Mouse (Mus musculus): ENCODE results near the gene Phlpp1. TPM values are rescaled to one million over a fixed set of nuclear protein-coding genes. Genes with fewer than 3 reads are reported as not detected.

Gene Phlpp1
- total RNA-seq, 2 experiments from 2014 or later: 49.7 to 51.1 TPM

DNA sequence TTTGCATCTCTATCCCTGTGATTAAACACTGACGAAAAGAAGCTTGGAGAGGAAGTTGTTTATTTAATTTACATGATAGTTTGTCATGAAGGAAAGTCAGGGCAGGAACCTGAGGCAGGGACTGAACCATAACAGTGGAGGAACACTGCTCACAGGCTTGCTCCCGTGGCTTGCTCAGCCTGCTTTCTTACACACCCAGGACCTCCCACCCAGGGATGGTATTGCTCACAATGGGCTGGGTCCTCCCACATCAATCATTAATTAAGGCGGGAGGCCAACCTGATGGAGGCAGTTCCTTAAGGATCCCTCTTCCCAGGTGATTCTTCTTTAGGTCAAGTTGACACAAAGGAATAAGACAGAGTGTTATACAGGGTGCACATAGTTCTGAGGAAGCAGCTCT lies 19.1 kb downstream of the Phlpp1 start:
- intact Hi-C loops (cut with DNase I): no loop called here

DNA sequence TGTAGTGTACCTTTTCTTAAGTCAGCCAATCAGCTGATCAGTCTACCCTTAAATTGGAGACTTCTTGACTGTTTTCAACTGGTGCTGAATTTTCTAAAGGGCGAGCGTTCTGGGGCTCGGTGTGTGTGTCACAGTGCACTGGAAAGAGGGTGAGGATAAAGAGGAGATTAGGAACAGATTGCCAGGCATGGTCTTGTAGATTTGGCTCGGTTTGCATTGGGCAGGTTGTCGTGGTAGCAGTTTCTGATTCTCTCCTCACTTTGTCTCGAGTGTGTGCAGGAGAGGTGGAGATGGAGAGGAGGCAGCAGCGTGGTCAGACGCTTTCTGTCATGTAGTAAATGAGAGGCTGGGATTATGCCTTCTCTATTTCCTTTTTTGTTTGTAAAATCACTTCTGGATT lies 20.3 kb downstream of the Phlpp1 start:
- intact Hi-C loops (cut with DNase I): no loop called here
- DNase-seq: no peak

More for the DNA sequence above, 19.1 kb downstream of the Phlpp1 start:
- DNase-seq: no peak

DNA sequence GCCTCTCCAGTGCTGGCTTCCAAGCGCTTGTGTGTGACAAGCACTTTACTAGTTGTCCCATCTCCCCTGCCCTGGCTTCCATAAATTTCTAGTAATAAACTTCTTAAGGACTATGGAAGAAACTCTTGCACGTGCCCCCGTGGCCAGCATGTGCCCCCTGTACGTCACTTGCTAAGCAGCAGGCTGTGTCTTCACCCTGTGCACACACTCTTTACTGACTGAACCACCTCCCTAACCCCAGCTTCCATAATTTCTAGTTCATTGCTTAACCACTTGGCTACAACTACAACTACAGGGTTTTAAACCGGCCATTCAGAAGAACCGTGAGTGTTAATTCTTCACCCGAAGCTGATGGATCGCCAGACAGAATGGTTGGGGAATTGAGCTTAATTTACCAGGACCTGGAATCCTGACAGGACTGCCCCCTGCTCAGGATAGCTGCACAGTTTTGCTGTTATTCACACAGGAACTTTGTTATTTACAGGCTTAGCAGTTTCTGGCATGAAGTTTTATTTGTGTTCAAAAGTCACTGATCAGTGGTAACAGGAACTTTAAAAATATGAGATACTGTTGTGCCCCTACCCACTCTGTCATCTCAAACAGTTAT lies 21.4 kb downstream of the Phlpp1 start:
- DNase-seq: no peak
- intact Hi-C loops (cut with DNase I): no loop called here

DNA sequence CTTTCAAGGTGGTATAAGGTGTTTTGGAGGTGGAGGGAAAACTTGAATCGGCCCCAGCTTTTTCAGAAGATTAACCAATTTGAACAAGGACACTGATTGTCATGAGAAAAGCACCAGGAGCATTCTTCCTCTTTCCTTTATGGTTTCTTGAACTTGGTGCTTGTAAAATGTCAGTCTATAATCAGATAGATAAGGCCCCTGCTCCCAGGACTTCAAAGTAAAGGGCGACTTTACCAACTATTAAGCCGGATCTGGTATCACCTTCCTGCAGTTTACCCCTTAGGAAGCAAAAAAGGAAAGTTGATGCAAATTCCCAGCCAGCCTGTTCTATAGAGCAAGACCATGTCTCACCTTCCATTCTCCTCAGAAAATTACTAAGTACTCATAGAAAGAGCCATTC lies 21.9 kb downstream of the Phlpp1 start:
- no peak for DNase-seq
- intact Hi-C loops (cut with DNase I): no loop called here

DNA sequence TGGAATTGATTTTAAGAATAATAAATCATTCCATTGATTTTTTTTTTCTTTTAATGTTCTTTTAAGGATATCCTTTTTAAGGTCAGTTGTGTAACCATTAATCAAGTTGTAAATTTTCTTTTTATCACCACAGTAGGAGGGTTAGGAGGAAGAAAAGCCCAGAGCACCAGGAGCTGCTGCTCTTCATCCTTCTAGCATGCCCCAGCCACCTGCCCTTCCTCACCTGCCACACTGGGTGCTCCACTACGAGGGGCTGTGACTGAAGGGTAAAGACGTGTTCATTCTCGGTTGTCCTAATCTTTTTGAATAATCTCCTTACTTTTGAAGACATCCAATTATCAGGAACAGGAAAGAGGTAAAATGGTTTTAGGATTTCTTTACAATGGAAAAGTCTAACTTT lies 22.7 kb downstream of the Phlpp1 start:
- intact Hi-C loops (cut with DNase I): no loop called here
- DNase-seq: no peak

DNA sequence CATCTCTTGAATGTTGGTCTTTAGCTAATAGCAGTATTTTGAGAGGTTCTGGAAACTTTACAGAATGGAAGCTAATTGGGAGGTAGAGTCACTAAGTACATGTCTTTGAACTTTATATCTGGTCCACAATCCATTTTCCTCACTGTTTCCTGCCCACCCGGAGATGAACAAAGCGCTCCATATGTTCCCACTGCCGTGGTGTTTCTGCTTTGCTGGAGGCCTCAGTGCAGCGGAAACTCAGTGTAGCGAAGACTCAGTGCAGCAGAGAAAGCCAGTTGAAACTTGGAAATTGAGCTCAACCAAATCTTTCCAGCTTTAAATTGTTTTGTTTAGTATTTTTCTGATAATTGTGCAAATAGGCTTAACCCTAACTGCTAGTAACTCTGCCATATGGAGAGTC lies 26.4 kb downstream of the Phlpp1 start:
- DNase-seq: no peak
- intact Hi-C loops (cut with DNase I): no loop called here

DNA sequence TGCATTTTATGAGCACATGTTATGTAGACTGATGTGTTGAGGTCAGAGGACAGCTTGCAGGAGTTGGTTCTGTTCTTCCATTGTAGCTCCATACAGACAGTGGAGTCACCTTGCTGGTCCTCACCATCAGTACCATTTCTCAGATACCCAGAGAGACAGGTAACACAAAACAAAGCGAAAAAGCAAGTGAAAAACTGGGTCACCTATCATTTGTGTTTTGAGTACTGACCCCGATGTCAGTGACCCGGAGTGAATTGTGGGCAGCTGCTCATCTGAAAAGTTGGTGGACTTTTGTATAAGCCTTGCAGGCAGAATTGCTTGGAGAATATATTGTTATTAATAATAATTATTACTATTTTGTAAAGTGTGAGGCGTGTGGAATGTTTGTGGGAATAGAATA lies 27.6 kb downstream of the Phlpp1 start:
- no peak for DNase-seq
- intact Hi-C loops (cut with DNase I): no loop called here

DNA sequence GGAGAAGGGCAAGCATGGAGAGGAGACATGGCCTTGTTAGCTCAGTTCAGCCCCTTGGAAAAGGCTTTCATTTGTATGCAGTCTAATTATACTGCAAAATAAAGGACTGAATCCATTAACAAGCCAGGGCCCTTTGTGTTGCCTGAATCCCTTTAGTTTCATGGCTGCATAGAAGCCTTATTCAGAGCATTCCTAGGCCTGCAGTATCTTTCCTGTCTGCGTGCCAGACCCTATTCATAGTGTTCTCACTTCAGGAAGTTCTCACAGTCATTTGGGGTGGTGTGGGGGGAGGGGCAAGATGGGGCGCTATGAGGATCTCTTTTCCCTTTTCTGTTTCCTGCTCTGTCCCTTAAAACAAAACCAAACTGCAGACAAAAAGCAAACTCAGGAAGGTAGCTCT lies 28.1 kb downstream of the Phlpp1 start:
- peak; percentile 60 for DNase-seq

DNA sequence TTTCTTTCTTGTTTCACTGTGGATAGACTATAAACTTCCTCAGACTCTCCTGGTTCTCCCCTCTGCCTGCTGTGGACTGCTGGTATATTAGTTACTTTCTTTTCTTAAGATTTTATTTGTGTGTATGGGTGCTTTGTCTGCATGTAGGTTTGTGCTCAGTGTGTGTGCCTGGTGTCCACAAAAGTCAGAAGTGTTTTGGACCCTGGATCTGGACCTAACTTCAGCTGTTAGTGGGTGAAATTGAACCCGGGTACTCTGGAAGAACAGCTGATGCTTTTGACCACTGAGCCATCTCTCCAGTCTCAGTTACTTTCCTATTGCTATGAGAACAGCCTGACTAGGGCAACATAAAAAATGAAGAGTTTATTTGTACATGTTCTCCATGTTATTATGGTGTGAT lies 29.5 kb downstream of the Phlpp1 start:
- intact Hi-C loops (cut with DNase I): no loop called here

More for the DNA sequence above, 28.1 kb downstream of the Phlpp1 start:
- intact Hi-C loops (cut with DNase I): no loop called here

DNA sequence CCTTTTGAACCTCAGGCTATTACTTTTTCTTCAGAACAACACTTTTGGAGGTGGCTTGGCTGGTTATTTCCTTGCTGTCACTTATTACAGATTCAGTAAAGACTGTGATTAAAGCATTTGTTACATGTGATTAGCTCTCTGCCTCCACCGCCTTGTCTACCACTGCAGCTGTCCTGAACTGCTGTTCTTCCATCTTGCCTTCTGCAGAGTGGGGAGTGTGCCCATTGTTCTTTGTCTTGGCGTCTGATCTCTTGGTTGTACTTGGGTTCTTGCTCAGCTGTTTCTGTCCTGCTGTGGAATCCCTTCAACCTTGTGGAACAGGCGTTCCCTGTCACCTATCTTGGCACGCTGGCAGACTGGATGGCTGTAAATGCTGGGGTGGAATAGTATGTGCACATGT lies 30.4 kb downstream of the Phlpp1 start:
- intact Hi-C loops (cut with DNase I): no loop called here
- DNase-seq: no peak

More for the DNA sequence above, 29.5 kb downstream of the Phlpp1 start:
- DNase-seq: no peak

DNA sequence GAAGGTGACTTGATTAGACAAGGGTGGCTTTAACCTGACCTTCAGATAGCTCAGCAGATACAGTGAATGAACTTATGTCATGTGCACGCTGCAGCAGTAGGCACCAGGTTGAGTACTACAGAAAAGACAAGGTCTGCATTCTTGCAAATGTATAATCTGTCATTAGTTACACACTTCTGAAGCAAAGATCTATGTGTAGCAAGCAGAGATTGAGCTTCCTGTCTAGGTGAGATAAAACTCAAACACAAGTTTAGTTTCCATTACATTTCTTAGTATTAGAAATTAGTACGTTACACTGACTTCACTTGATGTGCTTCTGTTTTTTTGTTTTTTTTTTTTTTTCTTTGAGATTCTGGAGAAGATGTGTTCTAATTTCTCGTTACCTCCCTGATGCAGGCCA lies 32.4 kb downstream of the Phlpp1 start:
- intact Hi-C loops (cut with DNase I): no loop called here
- DNase-seq: no peak

DNA sequence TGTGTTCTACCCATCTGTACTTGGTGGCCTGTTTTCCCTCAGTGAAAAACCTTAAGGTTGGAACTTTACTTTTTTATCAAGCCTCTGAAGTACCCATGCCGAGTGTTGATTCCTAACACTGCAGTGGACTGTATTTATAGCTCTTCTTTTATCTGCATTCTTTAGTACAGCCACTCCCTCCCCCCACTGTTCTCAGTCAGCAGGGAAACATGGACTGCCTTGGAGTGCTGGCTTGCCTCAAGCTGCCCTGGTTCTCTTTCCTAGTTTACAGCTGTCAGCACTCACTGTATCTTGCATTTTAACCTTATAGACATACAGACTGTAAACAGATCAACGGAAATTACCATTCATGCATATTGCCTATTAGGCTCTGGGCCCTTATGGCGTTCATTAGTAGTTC lies 32.8 kb downstream of the Phlpp1 start:
- DNase-seq: no peak

DNA sequence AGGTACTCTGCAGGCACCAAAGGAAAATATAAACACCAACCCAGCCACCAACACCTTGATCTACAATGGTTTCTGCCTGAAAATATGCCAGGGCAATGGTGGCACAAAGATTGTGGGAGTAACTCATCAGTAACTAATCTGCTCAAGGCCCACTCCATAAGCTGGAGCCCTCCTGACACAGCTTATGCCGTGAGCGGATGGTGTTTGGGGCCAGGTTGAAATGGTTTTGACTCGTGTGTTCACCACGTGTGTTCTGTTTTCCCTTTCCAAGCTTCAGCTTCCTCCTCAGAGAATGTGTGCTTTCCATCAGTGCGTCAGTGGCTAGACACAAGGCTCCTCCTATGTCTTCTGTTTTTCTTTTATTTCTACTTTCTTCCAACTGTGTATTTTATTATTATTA lies 37.0 kb downstream of the Phlpp1 start:
- intact Hi-C loops (cut with DNase I): no loop called here
- no peak for DNase-seq

More for the DNA sequence above, 32.8 kb downstream of the Phlpp1 start:
- intact Hi-C loops (cut with DNase I): no loop called here

DNA sequence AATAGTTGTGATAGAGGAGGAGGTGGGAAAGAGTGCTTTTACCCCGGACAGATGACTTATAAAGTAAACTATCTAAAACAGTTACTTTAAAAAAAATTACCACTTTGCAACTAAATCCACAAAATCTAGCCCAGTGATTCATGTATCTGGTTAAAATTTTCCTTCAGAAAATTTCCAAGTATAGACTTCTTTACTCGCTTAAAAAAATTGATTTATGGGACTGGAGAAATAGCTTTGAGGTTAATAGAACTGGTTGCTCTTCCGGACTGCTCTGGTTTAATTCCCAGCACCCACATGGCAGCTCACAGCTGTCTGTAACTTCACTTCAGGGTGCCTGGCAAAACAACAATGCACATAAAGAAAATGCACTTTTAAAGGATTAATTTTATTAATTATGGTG lies 38.9 kb downstream of the Phlpp1 start:
- no peak for DNase-seq
- intact Hi-C loops (cut with DNase I): no loop called here

DNA sequence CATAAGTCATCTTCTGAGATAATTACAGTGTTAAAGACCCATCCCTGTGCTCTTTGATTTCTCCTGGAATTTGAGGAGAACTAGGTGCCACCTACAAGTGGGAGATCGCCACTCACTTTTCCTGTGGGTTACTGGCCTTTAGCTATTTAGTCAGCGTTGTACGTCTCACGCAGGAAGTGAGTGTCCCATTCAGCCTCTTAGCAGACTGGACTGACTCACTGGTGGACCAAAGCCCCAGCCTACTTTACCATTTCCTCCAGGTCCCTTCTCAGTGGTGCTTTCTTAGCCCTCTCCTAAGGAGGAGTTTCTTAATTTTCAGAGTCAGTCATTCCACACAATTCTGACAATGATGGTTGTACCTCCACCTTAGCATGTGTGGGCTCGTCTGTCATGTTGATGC lies 39.6 kb downstream of the Phlpp1 start:
- intact Hi-C loops (cut with DNase I): no loop called here
- no peak for DNase-seq

DNA sequence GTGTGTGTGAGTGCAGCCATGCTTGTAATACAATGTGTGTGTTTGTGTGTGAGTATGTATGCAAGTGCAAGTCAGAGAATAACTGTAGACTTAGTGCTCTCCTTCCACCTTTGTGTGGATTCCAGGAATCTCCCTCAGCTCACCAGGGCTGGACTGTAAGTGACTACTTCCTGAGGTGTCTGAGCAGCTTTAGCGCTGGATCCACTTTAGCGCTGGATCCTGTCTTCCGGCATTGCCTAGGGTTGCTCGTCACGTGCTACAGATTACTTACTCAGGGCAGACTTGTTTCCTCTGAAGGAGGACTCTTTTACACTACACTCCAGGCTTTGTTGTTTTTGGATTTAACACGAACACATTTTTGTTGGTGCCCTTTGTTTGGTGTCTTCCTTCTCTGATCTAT lies 48.9 kb downstream of the Phlpp1 start:
- intact Hi-C loops (cut with DNase I): no loop called here
- no peak for DNase-seq

DNA sequence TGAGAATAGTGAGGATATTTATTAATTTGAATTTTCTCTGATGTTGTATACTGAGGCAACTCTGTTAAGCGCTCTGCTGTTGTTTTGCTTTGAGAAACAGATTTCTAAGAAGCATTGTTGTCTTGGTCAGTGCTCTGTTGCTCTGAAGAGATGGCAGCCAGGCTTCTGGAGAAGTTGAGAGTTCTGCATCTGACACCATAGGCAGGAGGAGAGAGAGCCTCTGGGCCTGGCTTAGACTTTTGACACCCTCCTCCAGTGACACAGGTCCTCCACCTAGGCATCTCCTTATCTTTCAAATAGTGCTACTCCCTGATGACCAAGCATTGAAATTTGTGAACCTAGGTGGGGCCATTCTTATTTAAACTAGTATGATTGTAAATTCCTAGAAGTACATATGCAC lies 49.8 kb downstream of the Phlpp1 start:
- DNase-seq: no peak
- intact Hi-C loops (cut with DNase I): no loop called here

DNA sequence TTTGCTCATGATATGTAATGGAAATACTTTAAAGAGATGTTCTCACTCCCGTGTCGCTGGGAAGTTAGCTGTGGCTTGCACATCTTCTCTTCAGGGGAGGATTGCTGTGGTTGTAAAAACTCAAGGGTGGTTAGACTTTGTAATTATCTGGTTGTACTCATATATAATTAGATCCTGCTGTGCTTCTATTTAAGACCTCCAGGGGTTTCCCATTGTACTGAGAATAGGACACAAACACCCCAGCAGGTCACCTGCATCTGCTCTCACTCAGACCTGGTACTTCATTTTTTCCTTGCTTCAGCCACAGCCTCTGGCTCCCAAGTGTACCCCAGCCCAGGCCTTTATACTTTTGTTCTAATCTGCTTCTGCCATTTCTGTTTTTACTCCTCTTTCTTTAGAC lies 50.4 kb downstream of the Phlpp1 start:
- DNase-seq: no peak
- intact Hi-C loops (cut with DNase I): no loop called here

DNA sequence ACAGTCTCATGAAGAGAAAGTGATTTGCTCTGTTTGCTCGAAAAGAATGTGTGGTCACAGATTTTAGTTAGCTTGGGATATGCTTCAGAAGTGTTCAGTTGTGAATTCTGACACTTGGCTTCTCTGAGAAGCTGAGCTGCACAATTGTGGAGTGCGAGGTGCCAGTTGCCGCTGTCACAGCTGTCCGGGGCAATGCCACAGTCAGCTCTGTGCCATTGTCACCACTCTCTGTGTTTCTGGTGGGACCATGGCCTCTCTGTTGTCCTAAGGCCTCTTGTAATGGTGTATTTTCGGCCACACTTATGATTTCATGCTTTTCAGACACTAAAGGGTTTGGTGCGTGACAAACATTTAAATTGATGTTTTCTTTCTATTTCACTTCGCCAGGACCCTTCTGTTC lies 55.1 kb downstream of the Phlpp1 start:
- no peak for DNase-seq
- intact Hi-C loops (cut with DNase I): no loop called here

DNA sequence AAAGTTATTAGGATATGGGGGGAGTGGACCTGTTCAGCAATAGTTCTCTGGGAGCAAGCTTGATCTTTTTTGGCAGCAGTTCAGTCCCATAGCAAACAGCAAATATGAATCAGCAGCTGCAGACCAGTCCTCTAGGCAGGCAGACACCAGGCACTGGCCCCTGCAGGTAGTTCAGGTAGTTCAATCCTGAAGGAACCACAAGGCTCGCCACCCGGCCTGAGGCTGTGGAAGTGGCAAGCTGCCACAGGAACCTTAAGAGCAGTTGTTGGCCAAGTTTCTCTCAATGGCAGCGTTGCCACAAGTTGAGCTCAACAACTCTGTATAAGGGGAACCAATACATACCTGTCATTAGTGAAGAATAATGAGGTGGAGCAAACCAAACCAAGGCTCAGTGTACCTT lies 58.8 kb downstream of the Phlpp1 start:
- no peak for DNase-seq
- intact Hi-C loops (cut with DNase I): no loop called here

DNA sequence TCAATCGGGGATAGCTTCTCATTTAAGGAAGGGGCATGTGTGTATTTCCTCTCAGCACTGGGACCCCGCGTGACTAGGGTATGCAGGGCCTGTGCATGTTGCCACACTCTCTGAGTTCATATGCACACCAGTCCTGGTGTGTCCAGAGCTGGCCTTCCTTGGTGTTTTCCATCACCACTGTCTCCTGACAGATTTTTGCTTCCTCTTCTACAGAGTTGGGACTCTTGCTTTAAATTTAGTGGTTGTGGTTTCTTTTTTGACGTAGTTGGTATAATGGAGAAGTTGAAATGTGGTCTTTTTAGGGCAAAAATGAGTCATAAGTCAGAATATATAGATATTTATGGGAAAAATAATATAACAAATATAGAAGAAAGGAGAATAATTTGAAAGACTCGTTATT lies 59.8 kb downstream of the Phlpp1 start:
- no peak for DNase-seq
- intact Hi-C loops (cut with DNase I): no loop called here

DNA sequence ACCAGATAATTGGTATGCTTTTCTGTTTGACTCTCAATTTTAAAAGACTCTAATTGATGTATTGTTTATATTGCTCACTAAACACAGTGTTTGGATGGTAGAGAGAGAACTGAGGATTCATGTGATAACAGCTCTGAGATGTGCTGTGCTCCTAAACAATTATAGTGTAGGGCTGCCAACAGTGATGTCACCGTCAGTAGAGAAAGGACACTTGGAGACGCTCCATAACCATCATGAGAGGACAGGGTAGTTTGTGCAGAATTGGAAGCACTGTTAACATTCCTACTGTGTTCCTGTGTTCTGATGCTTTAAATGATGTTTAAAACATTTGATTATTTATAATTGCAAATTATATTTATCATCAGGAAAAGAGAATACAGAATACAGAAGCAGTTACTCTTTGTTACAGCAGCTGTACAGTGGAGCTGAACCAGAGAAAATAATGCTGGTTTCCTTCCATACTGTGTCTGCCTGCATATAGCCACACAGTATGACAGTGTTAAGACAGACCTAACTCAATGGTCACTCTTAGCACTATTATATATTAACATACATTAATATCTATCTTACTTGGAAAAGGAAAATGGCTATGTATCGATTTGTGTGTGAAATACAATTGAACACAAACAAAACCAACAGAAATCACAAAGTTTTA lies 60.4 kb downstream of the Phlpp1 start:
- DNase-seq: no peak
- intact Hi-C loops (cut with DNase I): no loop called here

DNA sequence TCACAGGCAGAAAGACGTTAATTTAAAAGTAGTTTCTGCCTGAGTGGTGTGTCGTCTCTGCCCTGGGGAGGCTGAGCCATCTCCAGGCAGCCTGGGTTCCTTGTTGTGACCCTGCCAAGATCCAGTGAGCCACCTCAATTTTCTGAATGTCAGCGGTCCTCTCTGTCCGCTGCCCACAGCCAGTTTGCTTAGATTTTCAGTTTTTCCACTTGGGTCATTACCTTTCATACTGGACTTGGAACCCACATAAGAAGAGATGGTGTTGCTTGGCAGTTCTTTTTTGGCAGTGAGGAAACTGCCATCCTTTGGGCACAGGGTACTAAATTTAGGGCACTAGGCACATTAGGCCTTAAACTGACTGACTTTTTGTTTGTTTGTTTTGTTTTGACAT lies 60.9 kb downstream of the Phlpp1 start:
- intact Hi-C loops (cut with DNase I): no loop called here
- no peak for DNase-seq
